Mouse (Mus musculus) intestine, postnatal 0 days (tissue): ENCODE data around the gene 9130213A22Rik. TPM values are rescaled to one million over a fixed set of nuclear protein-coding genes. Genes with fewer than 3 reads are reported as not detected.

ENCODE experiments used
- ATAC-seq: fragments of 200-750 bp; cut with Nextera tagmentation; 2 replicates; pipeline ENCODE4 v1.8.0; 2017; ENCODE audit warnings: mild to moderate bottlenecking, moderate TSS enrichment, moderate library complexity
- H3K27ac ChIP-seq: fragments of 300-500 bp; sonication (generic); 2 replicates; pipeline ENCODE4 v1.5.1; 2014; ENCODE audit warnings: mild to moderate bottlenecking, low read depth, low read length, moderate library complexity
- H3K27me3 ChIP-seq: fragments of 300-500 bp; sonication (generic); replicated peaks from 2 replicates; pipeline ENCODE4 v1.6.1; 2014; ENCODE audit warnings: low read length, mixed read lengths; ENCODE audit not compliant: control insufficient read depth, insufficient read depth
- H3K36me3 ChIP-seq: fragments of 300-500 bp; sonication (generic); 2 replicates; pipeline ENCODE4 v1.6.1; 2014; ENCODE audit warnings: mild to moderate bottlenecking, moderate library complexity; ENCODE audit not compliant: control insufficient read depth, insufficient read depth
- H3K4me1 ChIP-seq: fragments of 300-500 bp; sonication (generic); replicated peaks from 2 replicates; pipeline ENCODE4 v1.6.1; 2014; ENCODE audit warnings: antibody characterized with exemption, low read length, mixed read lengths; ENCODE audit not compliant: control insufficient read depth, insufficient read depth
- H3K4me2 ChIP-seq: fragments of 300-500 bp; sonication (generic); replicated peaks from 2 replicates; pipeline ENCODE4 v1.6.1; 2014; ENCODE audit warnings: low read depth, mild to moderate bottlenecking, moderate library complexity
- H3K4me3 ChIP-seq: fragments of 300-500 bp; sonication (generic); 2 replicates; pipeline ENCODE4 v1.5.1; 2014; ENCODE audit warnings: low read depth, low read length
- H3K9ac ChIP-seq: fragments of 300-500 bp; sonication (generic); 2 replicates; pipeline ENCODE4 v1.6.1; 2014; ENCODE audit warnings: mild to moderate bottlenecking, low read depth, low read length
- H3K9me3 ChIP-seq: fragments of 300-500 bp; sonication (generic); 2 replicates; pipeline ENCODE4 v1.6.1; 2016; ENCODE audit warnings: mixed run types; ENCODE audit not compliant: control insufficient read depth
- CTCF ChIP-seq: sonication (generic); IDR thresholded peaks from 2 replicates; pipeline ENCODE4 v1.5.1; 2016; ENCODE audit warnings: low read depth, mild to moderate bottlenecking, control low read depth, antibody characterized with exemption, moderate library complexity
- whole genome bisulfite sequencing: fragments of 180-500 bp; shearing (Covaris S2); extraction: QIAGEN DNeasy Blood & Tissue Kit; methylation state at CpG from one replicate; pipeline ENCODE4 v1.1.7; 2014; 5-methylcytosine and 5-hydroxymethylcytosine counted together
- polyA plus RNA-seq: library from polyadenylated mRNA; unstranded; fragments of >200 nt; fragmentation: Nextera tagmentation; extraction: Ambion mirVana; gene quantifications from 2 replicates; pipeline ENCODE4 v1.2.1, GENCODE M21; 2015

9130213A22Rik gene
- polyA plus RNA-seq, 1 experiment from 2014 or later, result 0.12 TPM

DNA sequence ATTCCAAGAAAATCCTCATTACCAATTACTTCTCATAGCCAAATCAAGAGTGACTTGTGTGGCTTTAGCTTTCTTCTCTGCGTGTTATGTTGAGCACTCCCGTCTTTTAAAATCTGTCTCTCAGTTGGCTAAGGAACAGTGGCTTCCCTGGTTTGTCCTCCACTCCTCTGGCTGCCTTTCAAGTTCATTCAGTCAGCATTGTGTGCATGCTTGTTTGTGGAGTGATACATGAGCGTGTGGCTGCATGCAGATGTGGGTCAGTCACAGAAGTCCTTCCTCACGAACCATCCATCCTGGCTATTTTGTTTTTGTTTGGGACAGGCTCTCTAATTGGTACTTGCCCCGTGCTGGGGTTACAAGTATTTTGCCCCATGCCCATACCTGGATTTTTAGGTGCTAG lies 45.8 kb downstream of the 9130213A22Rik start:
- Histone ChIP-seq H3K27ac (no peak overlapping the region), H3K9ac (no peak overlapping the region), H3K4me3 (no peak overlapping the region), H3K36me3 (no peaks in the 10 kb centered on the region), H3K4me1 (no peaks in the 10 kb centered on the region), H3K9me3 (no peaks in the 10 kb centered on the region), H3K4me2 (no peak overlapping the region), H3K27me3 (no peaks in the 10 kb centered on the region)
- 85% methylated on average over 5 of the region's 5 CpGs for WGBS
- TF ChIP-seq CTCF, result no peak
- no peak for ATAC-seq

DNA sequence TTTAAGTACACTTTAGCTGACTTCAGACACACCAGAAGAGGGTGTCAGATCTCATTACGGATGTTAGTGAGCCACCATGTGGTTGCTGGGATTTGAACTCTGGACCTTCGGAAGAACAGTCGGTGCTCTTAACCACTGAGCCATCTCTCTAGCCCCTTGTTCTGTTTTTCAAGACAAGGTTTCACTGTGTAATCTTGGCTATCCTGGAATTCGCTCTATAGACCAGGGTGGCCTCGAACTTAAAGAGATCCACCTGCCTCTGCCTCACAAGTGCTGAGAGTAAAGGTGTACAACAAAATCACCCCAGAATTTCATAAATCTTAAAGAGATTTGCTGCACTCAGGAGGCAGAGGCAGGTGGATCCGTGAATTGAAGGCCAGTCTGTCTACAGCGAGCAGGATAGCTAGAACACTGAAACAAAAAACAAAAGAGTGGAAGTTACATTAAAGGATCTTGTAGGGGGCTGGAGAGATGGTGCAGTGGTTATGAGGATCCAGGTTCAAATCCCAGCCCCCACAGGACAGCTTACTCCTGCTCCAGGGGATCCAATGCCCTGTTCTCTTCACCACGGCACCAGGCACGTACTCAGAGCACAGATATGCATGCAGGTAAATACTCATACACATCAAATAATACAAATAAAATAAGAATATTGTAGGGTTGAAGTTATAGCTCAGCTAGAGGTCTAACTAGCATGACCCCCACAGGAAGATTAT lies 46.5 kb downstream of the 9130213A22Rik start:
- Histone ChIP-seq H3K4me2 (no peak overlapping the region), H3K4me3 (no peak overlapping the region), H3K27me3 (no peaks in the 10 kb centered on the region), H3K9me3 (no peaks in the 10 kb centered on the region), H3K9ac (no peak overlapping the region), H3K4me1 (no peaks in the 10 kb centered on the region), H3K27ac (no peak overlapping the region), H3K36me3 (no peaks in the 10 kb centered on the region)
- WGBS, result 65% methylated on average over 8 of the region's 9 CpGs
- ATAC-seq, result no peak
- no peak for TF ChIP-seq CTCF

GRCm38 (mm10) chr11:69074776-69075069 lies 47.7 kb downstream of the 9130213A22Rik start:
- TF ChIP-seq CTCF, result no peak
- no peak overlapping the region for H3K4me3 ChIP-seq
- H3K27me3 ChIP-seq, result no peaks in the 10 kb centered on the region
- no peaks in the 10 kb centered on the region for H3K36me3 ChIP-seq
- H3K4me1 ChIP-seq, result no peaks in the 10 kb centered on the region
- no peak overlapping the region for H3K27ac ChIP-seq
- no peak for ATAC-seq
- H3K4me2 ChIP-seq, result no peak overlapping the region
- WGBS, result 60% methylated on average over 2 of the region's 2 CpGs
- no peak overlapping the region for H3K9ac ChIP-seq
- no peaks in the 10 kb centered on the region for H3K9me3 ChIP-seq

- ATAC-seq, result no peak
- H3K9ac ChIP-seq, result no peak overlapping the region
- H3K4me3 ChIP-seq, result no peak overlapping the region
- no peak for TF ChIP-seq CTCF
- H3K4me2 ChIP-seq, result no peak overlapping the region
- no peaks in the 10 kb centered on the region for H3K4me1 ChIP-seq
- H3K27me3 ChIP-seq, result no peaks in the 10 kb centered on the region
- no peaks in the 10 kb centered on the region for H3K36me3 ChIP-seq
- H3K27ac ChIP-seq, result 0 out of 2 replicates have a peak overlapping the region, but pooled peaks have one; percentile 92
- 37% methylated on average over 6 of the region's 6 CpGs for WGBS
- no peaks in the 10 kb centered on the region for H3K9me3 ChIP-seq
These were observed 48.2 kb downstream of the 9130213A22Rik start for GRCm38 (mm10) chr11:69073951-69074775.

DNA sequence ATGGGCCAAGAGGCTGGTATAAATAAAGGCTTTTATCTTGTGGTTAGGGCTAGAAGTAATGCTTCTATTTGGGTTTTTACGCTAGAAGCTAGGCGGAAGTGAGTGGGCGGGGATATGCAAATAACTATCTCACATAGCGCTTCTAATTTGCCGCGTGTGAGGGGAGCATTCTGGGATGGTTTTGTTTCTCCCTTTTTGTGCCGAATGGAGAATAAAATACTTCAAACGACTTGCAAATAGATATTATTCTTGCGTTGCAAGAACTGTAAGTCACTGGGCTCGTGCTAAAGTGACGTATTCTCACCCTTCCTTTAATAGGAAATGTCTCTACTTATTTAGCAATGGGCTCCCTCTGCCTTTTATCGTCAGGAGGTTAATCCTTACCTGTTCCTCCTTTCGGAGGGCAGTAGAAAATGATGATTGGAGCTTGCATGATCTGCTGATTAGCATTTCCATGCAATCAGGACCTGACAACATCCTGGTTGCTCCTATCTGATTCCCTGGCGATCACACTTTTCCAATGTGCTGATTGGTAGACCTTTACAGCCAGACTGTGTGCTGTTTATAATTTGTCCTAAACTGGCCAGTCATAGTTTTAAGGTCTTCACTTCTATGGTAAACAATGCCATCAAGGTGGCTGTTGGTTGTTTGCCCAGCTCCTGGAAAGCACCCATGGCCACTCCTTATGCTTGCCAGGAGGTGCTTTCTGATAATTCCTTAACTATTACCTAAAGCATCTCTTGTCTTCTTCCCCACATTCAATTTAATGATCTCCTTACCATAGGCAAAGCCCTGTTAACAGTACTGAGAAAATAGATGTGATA lies 49.1 kb downstream of the 9130213A22Rik start:
- peak; percentile 39 for TF ChIP-seq CTCF
- no peaks in the 10 kb centered on the region for H3K36me3 ChIP-seq
- WGBS, result under 1% methylated on average over 14 of the region's 14 CpGs
- H3K4me3 ChIP-seq, result peak overlapping the region; percentile 26
- H3K4me2 ChIP-seq, result peak overlapping the region; percentile 62
- H3K9me3 ChIP-seq, result no peaks in the 10 kb centered on the region
- peak overlapping the region; percentile 52 for H3K9ac ChIP-seq
- peak; percentile 86 for ATAC-seq
- no peaks in the 10 kb centered on the region for H3K4me1 ChIP-seq
- no peaks in the 10 kb centered on the region for H3K27me3 ChIP-seq
- H3K27ac ChIP-seq, result peak overlapping the region; percentile 92

GRCm38 (mm10) chr11:69072666-69073064 lies 49.7 kb downstream of the 9130213A22Rik start:
- H3K27ac ChIP-seq, result peak overlapping the region; percentile 1; the same call in 1 of the 2 replicates
- no peak for ATAC-seq
- WGBS, result 16% methylated on average over 9 of the region's 9 CpGs

More at GRCm38 (mm10) chr11:69072666-69073064, 49.7 kb downstream of the 9130213A22Rik start:
- Histone ChIP-seq H3K4me3 (peak overlapping the region; percentile 26), H3K27me3 (no peaks in the 10 kb centered on the region), H3K9me3 (no peaks in the 10 kb centered on the region), H3K36me3 (no peaks in the 10 kb centered on the region), H3K4me2 (peak overlapping the region; percentile 62), H3K9ac (peak overlapping the region; percentile 52; the same call in 1 of the 2 replicates), H3K4me1 (peaks cover 2% of the 10 kb centered on the region; the same call in 1 of the 2 replicates)
- TF ChIP-seq CTCF, result no peak
